Mouse (Mus musculus) kidney, postnatal 10 days (tissue): ENCODE results near the gene Rab33b.

Experiments
- DNase-seq: peaks from one replicate; pipeline ENCODE4 v3.0.0; 2021; ENCODE audit warnings: mixed read lengths

The Rab33b gene

GRCm38 (mm10) chr3:51517467-51517866, 33.7 kb downstream of the Rab33b start:
- no peak for DNase-seq

DNA sequence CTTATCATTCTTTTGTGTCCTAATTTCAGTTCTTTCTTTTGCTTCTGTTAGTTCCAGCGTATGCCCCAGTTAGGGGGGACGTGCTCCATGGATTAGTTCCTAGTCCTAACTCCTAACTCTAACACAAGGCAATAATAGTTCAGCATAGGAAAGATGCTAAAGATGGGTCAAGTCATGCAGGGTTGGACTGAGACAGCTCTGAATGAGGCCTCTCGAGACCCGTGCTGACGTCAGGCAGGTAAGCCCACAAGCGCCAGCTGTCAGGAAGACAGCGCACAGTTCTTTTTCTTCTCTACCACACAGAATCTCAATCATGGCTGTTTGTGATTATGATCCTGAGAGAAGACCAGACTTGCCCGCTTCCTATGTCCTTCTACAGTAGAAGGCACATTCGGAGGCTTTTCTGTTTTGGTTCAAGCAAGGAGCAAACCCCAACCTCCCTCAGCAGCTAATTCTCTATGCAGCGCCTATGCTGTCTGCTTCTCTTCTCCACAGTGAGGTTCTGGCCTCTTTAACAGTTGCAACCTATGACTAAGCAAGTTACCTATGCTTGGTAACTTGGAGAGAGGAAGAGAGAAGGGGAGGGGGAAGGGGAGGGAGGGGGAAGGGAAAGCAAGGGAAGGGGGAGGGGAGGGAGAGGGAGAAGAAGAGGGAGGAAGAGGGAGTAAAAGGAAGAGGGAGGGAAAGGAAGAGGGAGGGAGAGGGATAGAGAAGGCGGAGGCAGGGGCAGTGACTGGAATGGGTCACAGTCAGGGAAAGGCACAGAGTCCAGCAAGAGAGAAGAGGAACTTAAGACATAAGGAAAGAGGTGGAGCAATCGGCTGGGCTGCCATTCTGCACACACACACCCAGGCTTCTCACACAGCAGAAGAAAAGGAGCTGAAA, 34.4 kb downstream of the Rab33b start:
- no peak for DNase-seq

- no peak for DNase-seq
Measured at GRCm38 (mm10) chr3:51518763-51519121, 35.0 kb downstream of the Rab33b start.

- no peak for DNase-seq
Measured at GRCm38 (mm10) chr3:51521262-51521661, 37.5 kb downstream of the Rab33b start.

DNA sequence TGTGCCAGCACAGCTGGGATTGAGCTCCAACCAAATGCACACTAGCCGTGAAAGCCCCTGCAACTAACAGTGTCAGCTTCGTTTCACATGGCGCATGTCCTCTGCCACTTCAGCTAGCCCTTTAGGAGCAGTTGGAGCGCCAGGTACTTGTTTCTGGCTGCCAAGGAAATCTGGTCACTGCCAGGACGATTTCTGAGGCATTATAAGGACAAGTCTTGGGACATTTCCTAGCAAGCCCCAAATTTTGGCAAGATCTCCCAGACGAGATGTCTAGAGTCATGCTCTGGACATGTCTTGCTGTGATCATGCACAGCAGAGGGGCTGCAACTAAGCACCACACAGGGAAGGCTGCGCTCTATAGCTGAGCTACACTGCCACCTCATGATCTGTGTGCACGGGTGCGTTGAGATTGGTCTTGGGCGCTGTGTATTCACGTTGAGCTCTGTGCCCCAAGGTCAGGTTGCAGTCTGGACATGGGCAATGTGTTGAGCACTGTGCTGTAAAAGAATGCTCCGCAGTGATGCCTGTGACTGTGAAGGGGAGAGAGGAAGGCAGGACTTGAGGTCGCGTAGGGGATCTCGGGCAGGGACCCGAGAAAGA, 41.6 kb downstream of the Rab33b start:
- no peak for DNase-seq

- no peak for DNase-seq
Measured at GRCm38 (mm10) chr3:51526891-51527290, 43.2 kb downstream of the Rab33b start.

DNA sequence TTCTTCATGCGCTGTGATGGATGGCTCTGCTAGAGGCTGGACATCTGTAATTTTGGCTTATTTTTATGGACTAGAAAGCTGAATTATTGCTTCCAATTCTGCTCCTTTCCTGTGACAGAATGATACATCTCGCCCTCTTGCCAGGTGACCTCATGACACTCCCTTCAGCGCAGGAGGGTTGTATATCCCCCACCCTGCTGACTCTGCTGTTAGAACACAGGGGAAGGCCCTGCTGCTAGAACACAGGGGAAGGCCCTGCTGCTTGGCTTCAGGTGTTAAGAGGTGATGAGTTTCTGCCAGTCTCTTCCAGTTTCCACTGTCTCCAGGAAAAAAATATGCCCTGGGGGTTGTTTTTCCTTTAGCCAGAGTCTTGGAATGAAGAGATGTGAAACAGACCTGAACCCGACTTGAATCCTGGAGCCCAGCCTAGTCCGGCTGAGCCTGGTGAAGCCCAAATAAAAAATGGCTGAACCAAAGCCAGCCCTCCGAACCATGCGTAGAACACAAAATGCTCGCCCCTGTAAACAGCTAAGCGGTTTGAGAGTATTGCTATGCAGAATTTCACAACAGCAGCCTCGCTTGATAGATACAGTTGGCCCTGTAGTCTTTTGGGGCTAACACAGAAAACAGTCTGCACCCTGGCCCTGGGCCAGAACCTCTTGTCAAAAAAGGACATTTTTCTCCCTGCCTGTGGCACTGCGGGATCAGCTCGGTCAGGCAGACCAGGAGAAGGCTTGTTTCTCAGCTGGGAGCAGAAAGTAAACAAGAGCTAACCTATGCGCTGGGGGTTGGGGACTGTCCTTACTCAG, 48.0 kb downstream of the Rab33b start:
- peak; percentile 78 for DNase-seq

- DNase-seq = no peak
Measured at GRCm38 (mm10) chr3:51532282-51532620, 48.5 kb downstream of the Rab33b start.

- no peak for DNase-seq
Measured at GRCm38 (mm10) chr3:51533573-51533972, 49.9 kb downstream of the Rab33b start.

DNA sequence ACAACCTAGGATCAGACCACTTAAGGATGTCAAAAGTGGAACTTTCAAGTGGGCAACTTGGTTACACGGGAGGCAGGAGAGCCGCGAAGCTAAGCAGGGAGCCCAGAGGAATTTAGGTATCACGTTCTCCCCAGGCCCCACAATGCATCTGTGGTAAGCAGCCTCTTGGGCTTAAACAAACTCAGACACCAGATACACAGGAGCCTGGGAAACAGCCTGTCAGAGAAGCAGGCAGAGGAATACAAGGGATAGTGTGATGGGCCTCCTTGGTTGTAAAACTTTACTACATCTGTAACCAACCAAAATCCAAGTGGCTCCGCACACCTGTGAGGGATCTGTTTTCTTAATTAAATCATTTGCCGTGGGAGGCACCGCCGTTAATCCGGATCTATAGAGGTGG, 50.3 kb downstream of the Rab33b start:
- DNase-seq = no peak

DNA sequence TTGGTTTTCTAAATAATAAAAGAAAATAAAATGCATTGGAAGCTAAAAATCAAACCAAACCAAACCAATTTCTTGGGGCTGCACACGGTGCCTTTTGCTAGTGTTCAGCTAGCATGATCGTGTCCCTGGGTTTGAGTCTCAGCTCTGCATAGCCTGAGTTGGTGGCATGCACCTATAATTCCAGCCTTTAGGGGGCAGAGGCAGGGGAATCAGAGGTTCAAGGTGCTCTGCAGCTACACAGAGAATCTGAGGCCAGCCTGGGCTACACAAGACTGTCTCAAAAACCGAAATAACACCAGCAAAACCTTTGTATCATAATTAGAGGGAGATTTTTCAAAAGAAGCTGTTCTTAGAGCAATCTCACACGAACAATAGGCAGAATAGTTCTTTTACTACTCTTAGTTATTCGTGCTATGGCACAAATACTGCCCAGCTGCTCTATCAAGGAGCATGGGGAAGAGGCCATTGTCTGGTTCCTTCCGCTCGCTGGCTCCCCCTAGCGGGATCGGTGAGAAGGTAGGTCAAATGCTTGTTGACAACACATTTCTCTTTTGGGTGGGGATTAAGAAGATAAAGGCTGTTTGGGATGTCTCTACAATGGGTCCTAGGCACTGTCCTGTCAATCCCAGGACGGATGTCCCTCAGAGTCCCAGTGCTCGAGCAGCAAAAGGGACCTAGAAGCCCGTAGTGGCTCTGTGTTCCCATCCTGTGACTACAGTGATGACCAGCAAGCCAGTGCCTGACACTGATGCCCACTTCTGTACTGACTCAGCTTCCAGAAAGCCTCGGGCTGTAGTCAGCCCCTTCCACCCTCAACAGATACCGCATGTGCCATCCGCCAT, 56.1 kb downstream of the Rab33b start:
- DNase-seq = peak; percentile 85

DNA sequence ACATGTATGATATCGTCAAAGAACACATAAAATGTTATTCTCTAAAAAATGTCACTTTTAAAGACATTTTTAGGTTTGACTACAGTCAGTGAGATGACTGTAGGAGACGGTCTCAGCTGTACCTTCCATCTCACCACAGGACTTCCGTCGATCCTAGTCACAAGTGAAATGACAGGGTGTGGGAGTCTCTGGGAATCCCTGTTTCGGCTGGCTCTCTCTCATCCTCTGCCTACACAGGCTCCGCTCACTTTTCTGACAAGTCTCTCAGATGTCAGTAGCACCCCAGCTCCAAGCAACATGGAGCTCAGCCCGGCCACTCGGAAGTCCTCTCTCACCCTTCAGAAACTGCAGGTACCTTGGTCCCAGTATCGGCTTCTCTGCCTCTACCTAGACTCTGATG, 56.9 kb downstream of the Rab33b start:
- DNase-seq = no peak

DNA sequence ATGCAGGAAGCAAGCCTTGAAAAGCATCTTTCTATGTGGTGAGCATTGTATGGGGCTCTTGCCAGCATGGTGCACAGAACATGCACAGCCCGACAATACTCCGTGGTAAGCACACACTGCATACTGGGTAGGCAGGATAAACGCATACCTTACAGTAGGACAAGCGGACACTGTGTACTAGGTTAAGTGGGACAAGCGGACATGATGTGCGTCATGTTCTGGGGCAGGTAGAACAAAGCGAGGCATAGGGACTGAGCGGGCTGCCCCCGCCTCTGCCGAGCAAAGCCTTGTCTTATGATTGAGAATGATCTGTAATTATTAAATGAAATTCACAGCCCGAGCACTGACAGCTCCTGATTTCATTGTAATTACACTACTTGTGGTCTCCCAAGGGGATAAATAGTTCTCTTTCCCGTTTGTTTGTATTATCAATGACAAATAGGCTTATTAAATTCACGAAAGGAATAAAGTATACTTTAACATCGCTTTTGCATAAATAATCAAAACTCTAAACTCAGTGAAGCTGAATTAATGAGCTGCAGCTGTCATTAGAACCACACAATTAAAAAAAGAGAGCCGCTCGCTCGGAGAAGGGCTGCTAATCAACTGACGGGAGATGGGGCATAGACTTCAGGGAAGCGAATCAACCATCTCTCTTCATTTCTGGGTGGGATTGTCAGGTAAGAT, 60.9 kb downstream of the Rab33b start:
- DNase-seq = no peak
